Mouse (Mus musculus) heart, postnatal 0 days (tissue): Measurements from ENCODE around the gene Thoc3. TPM values are rescaled to one million over a fixed set of nuclear protein-coding genes. Genes with fewer than 3 reads are reported as not detected.

Source experiments
- ATAC-seq: fragments of 200-750 bp; cut with Nextera tagmentation; 2 replicates; pipeline ENCODE4 v1.8.0; 2017; ENCODE audit warnings: low read depth, moderate number of reproducible peaks, moderate library complexity; ENCODE audit not compliant: insufficient read depth
- DNase-seq: peaks from one replicate; pipeline ENCODE4 v3.0.0-alpha.2; 2016; ENCODE audit warnings: low spot score
- H3K27ac ChIP-seq: fragments of 300-500 bp; sonication (generic); 2 replicates; pipeline ENCODE4 v1.5.1; 2014; ENCODE audit warnings: low read depth, mild to moderate bottlenecking
- H3K27me3 ChIP-seq: fragments of 300-500 bp; sonication (generic); 2 replicates; pipeline ENCODE4 v1.6.1; 2014; ENCODE audit warnings: low read length, mixed read lengths; ENCODE audit not compliant: control insufficient read depth, insufficient read depth
- H3K36me3 ChIP-seq: fragments of 300-500 bp; sonication (generic); replicated peaks from 2 replicates; pipeline ENCODE4 v1.6.1; 2014; ENCODE audit warnings: low read length, mixed read lengths; ENCODE audit not compliant: control insufficient read depth, insufficient read depth
- H3K4me1 ChIP-seq: fragments of 300-500 bp; sonication (generic); 2 replicates; pipeline ENCODE4 v1.6.1; 2014; ENCODE audit warnings: antibody characterized with exemption; ENCODE audit not compliant: control insufficient read depth, insufficient read depth
- H3K4me2 ChIP-seq: fragments of 300-500 bp; sonication (generic); 2 replicates; pipeline ENCODE4 v1.6.1; 2014; ENCODE audit warnings: low read depth, mild to moderate bottlenecking, low read length, moderate library complexity
- H3K4me3 ChIP-seq: fragments of 300-500 bp; sonication (generic); 2 replicates; pipeline ENCODE4 v1.5.1; 2014; ENCODE audit warnings: low read depth, low read length
- H3K9ac ChIP-seq: fragments of 300-500 bp; sonication (generic); replicated peaks from 2 replicates; pipeline ENCODE4 v1.6.1; 2014; ENCODE audit warnings: low read depth, low read length, mixed read lengths
- H3K9me3 ChIP-seq: fragments of 300-500 bp; sonication (generic); replicated peaks from 2 replicates; pipeline ENCODE4 v1.6.1; 2016; ENCODE audit warnings: low read length; ENCODE audit not compliant: control insufficient read depth
- CTCF ChIP-seq: IDR thresholded peaks from 2 replicates; pipeline ENCODE4 v1.5.1; 2016; ENCODE audit warnings: antibody characterized with exemption, control low read depth, low read depth
- EP300 ChIP-seq: IDR thresholded peaks from 2 replicates; pipeline ENCODE4 v1.6.1; 2016; ENCODE audit warnings: antibody characterized with exemption, low read depth
- WGBS: fragments of 180-500 bp; shearing (Covaris S2); extraction: QIAGEN DNeasy Blood & Tissue Kit; methylation state at CpG from one replicate; pipeline ENCODE4 v1.1.7; 2014; 5-methylcytosine and 5-hydroxymethylcytosine counted together
- polyA plus RNA-seq: library from polyadenylated mRNA; unstranded; fragments of >200 nt; fragmentation: Nextera tagmentation; extraction: Ambion mirVana; gene quantifications from 2 replicates; pipeline ENCODE4 v1.2.1, GENCODE M21; 2015
- total RNA-seq: library from RNA; depleted of rRNA; stranded (reverse); fragments of >200 nt; gene quantifications from 2 replicates; pipeline ENCODE4 v1.2.3, GENCODE M21; 2014; ENCODE audit warnings: low replicate concordance

Gene Thoc3
- total and polyA plus RNA-seq, 2 experiments from 2014 or later: 32.9 to 51.5 TPM

DNA sequence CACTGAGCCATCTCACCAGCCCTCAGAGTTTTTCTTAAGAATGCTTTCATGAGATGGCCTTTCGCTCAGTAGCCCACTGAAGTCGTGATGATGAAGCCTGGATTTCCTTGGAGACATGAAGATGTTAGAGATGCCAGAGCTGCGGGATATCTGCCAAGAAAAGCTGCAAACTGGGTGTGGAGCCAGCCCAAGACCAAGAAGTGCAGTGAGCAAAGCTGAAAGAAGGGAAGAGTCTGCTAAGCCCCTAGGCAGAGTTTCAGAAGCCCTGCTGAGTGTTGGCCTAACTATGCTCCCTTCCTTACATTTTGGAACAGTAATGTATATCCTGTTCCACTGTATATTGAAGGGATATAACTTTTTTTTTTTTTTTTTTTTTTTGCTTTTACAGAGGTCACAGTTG is 10.6 kb upstream of the Thoc3 start:
- Histone ChIP-seq H3K4me1 (no peaks in the 10 kb centered on the region), H3K9me3 (no peaks in the 10 kb centered on the region), H3K4me3 (no peak overlapping the region), H3K27ac (no peak overlapping the region), H3K4me2 (no peak overlapping the region), H3K27me3 (no peaks in the 10 kb centered on the region), H3K9ac (no peak overlapping the region), H3K36me3 (no peaks in the 10 kb centered on the region)
- ATAC-seq: no peak
- no peak for TF ChIP-seq EP300
- DNase-seq: no peak
- WGBS: 48% methylated on average over 3 of the region's 3 CpGs

DNA sequence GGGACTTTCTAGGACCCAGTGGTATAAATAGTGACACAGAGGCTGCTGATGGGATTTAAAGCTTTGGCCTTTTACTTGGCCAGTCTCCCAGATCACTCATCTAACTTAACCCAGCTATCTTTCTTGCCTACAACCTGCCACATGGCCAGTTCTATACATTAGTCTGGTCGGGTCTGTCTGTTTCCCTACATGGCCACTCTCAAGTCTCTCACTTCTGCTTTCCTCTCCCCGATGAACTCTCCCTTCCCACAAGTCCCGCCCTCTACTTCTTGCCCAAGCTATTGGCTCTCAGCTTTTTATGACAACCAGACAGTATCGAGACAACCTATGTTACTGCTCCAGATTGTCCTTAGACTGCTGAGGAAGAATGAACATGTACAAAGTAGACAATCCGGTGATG is 7.1 kb upstream of the Thoc3 start:
- Histone ChIP-seq H3K4me2 (no peak overlapping the region), H3K27ac (no peak overlapping the region), H3K4me3 (no peak overlapping the region), H3K4me1 (no peaks in the 10 kb centered on the region), H3K27me3 (no peaks in the 10 kb centered on the region), H3K9me3 (no peaks in the 10 kb centered on the region), H3K36me3 (no peaks in the 10 kb centered on the region), H3K9ac (no peak overlapping the region)
- WGBS: 61% methylated on average over 5 of the region's 5 CpGs
- DNase-seq (no peak), ATAC-seq (no peak)
- no peak for TF ChIP-seq EP300
- TF ChIP-seq CTCF: no peak

DNA sequence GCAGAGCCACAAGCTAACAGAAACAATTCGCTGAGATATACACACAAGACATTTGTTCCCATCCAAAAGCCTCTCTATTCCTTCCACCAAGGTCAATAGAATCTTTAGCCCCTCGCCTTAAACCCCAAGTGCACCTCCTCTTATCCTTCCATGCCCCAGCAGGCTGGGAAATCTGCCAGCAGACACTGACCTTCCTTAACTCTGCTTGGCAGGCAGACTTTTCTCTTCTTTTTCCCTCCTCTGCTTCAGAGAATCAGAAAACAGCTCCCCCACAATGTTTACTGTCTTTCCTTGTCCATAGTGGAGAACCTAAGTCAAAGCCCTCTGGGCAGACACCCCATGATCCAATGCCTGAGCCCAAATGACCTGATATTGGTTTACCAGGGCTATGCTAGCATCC is 6.3 kb upstream of the Thoc3 start:
- no peak for DNase-seq
- no peak overlapping the region for H3K4me3 ChIP-seq
- ATAC-seq: no peak
- H3K4me2 ChIP-seq: no peak overlapping the region
- H3K36me3 ChIP-seq: no peaks in the 10 kb centered on the region
- no peak overlapping the region for H3K9ac ChIP-seq
- 60% methylated on average over 2 of the region's 2 CpGs for WGBS
- H3K27me3 ChIP-seq: no peaks in the 10 kb centered on the region
- H3K9me3 ChIP-seq: no peaks in the 10 kb centered on the region
- TF ChIP-seq CTCF: no peak
- TF ChIP-seq EP300: no peak
- no peaks in the 10 kb centered on the region for H3K4me1 ChIP-seq
- H3K27ac ChIP-seq: no peak overlapping the region

- Histone ChIP-seq H3K27me3 (no peaks in the 10 kb centered on the region), H3K4me1 (peaks cover 12% of the 10 kb centered on the region; the same call in 1 of the 2 replicates), H3K36me3 (0 out of 2 replicates have a peak, but pooled peaks cover 6% of the 10 kb centered on the region), H3K9me3 (no peaks in the 10 kb centered on the region), H3K27ac (no peak overlapping the region), H3K4me3 (no peak overlapping the region), H3K4me2 (no peak overlapping the region), H3K9ac (no peak overlapping the region)
- TF ChIP-seq CTCF (no peak), EP300 (no peak)
- DNase-seq: no peak
- ATAC-seq: no peak
- WGBS: 78% methylated on average over 4 of the region's 4 CpGs
Observed at GRCm38 (mm10) chr13:54471967-54472366, 3.3 kb upstream of the Thoc3 start.

GRCm38 (mm10) chr13:54469012-54469354 is 334 bp upstream of the Thoc3 start:
- ATAC-seq (peak; percentile 41; the same call in 1 of the 2 replicates), DNase-seq (no peak)
- peaks cover 12% of the 10 kb centered on the region; the same call in 1 of the 2 replicates for H3K4me1 ChIP-seq
- peaks cover 35% of the 10 kb centered on the region for H3K36me3 ChIP-seq
- H3K4me2 ChIP-seq: peak overlapping the region; percentile 96
- H3K9me3 ChIP-seq: peaks cover 6% of the 10 kb centered on the region; the same call in 1 of the 2 replicates
- TF ChIP-seq EP300: no peak
- no peak for TF ChIP-seq CTCF
- no peak overlapping the region for H3K27ac ChIP-seq
- 9% methylated on average over 4 of the region's 4 CpGs for WGBS
- no peaks in the 10 kb centered on the region for H3K27me3 ChIP-seq
- H3K4me3 ChIP-seq: peak overlapping the region; percentile 74
- peak overlapping the region; percentile 75; the same call in 1 of the 2 replicates for H3K9ac ChIP-seq

DNA sequence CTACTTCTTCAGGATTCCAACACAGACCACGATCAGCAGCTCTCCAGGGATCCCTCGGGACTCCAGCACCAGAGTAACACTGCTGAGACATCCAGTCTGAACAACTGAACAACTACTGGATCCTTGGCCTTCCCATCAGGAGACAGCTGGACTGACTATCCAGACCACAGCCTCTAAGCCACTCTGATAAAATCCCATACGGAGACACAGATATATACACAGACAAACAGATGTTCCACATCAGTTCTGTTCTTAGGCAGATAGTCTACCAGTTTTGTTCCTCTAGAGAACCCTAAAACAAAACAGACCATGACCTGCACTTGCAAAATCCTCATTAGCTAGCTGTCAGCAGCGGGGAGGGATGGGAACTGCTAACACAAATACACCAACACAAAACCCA is 9.4 kb downstream of the Thoc3 start:
- no peak for TF ChIP-seq CTCF
- no peak for TF ChIP-seq EP300
- Histone ChIP-seq H3K36me3 (peaks cover 86% of the 10 kb centered on the region), H3K9ac (no peak overlapping the region), H3K9me3 (peaks cover 5% of the 10 kb centered on the region; the same call in 1 of the 2 replicates), H3K4me1 (no peaks in the 10 kb centered on the region), H3K4me3 (no peak overlapping the region), H3K27ac (no peak overlapping the region), H3K27me3 (no peaks in the 10 kb centered on the region), H3K4me2 (no peak overlapping the region)
- no peak; the same call in 1 of the 2 replicates for ATAC-seq
- no peak for DNase-seq
- WGBS: 77% methylated on average over 4 of the region's 4 CpGs
